Mouse (Mus musculus) midbrain, postnatal 0 days (tissue): Measurements from ENCODE around the gene Tal1. TPM values are rescaled to one million over a fixed set of nuclear protein-coding genes. Genes with fewer than 3 reads are reported as not detected.

ENCODE experiments used
- ATAC-seq: fragments of 200-750 bp; cut with Nextera tagmentation; 2 replicates; pipeline ENCODE4 v1.8.0; 2017; ENCODE audit warnings: moderate number of reproducible peaks, mild to moderate bottlenecking, moderate TSS enrichment, moderate library complexity; ENCODE audit not compliant: low FRiP score
- DNase-seq: peaks from one replicate; pipeline ENCODE4 v3.0.0-alpha.2; 2015; ENCODE audit warnings: low spot score
- H3K27ac ChIP-seq: fragments of 300-500 bp; sonication (generic); 2 replicates; pipeline ENCODE4 v1.5.1; 2014; ENCODE audit warnings: low read depth, mild to moderate bottlenecking, low read length, mixed read lengths
- H3K27me3 ChIP-seq: fragments of 300-500 bp; sonication (generic); 2 replicates; pipeline ENCODE4 v1.6.1; 2014; ENCODE audit warnings: low read length, control low read depth, mixed read lengths; ENCODE audit not compliant: insufficient read depth
- H3K36me3 ChIP-seq: fragments of 300-500 bp; sonication (generic); 2 replicates; pipeline ENCODE4 v1.6.1; 2014; ENCODE audit warnings: low read length, control low read depth, mixed read lengths; ENCODE audit not compliant: insufficient read depth
- H3K4me1 ChIP-seq: fragments of 300-500 bp; sonication (generic); 2 replicates; pipeline ENCODE4 v1.6.1; 2014; ENCODE audit warnings: mild to moderate bottlenecking, control low read depth, antibody characterized with exemption, low read length, mixed read lengths; ENCODE audit not compliant: insufficient read depth
- H3K4me2 ChIP-seq: fragments of 300-500 bp; sonication (generic); 2 replicates; pipeline ENCODE4 v1.6.1; 2014; ENCODE audit warnings: low read depth, mild to moderate bottlenecking, low read length, mixed read lengths; ENCODE audit not compliant: poor library complexity, severe bottlenecking
- H3K4me3 ChIP-seq: fragments of 300-500 bp; sonication (generic); 2 replicates; pipeline ENCODE4 v1.5.1; 2014; ENCODE audit warnings: low read depth, mild to moderate bottlenecking, low read length, moderate library complexity
- H3K9ac ChIP-seq: fragments of 300-500 bp; sonication (generic); replicated peaks from 2 replicates; pipeline ENCODE4 v1.6.1; 2014; ENCODE audit warnings: mild to moderate bottlenecking, low read length, moderate library complexity, mixed read lengths; ENCODE audit not compliant: poor library complexity, severe bottlenecking
- H3K9me3 ChIP-seq: fragments of 300-500 bp; sonication (generic); 2 replicates; pipeline ENCODE4 v1.6.1; 2016; ENCODE audit warnings: low read length, control low read depth
- CTCF ChIP-seq: IDR thresholded peaks from 2 replicates; pipeline ENCODE4 v1.5.1; 2016; ENCODE audit warnings: antibody characterized with exemption, mild to moderate bottlenecking
- WGBS: fragments of 180-500 bp; shearing (Covaris S2); extraction: QIAGEN DNeasy Blood & Tissue Kit; methylation state at CpG from one replicate; pipeline ENCODE4 v1.1.7; 2014; 5-methylcytosine and 5-hydroxymethylcytosine counted together
- polyA plus RNA-seq: library from polyadenylated mRNA; unstranded; fragments of >200 nt; fragmentation: Nextera tagmentation; extraction: Ambion mirVana; gene quantifications from 2 replicates; pipeline ENCODE4 v1.2.1, GENCODE M21; 2015
- total RNA-seq: library from RNA; depleted of rRNA; stranded (reverse); fragments of >200 nt; gene quantifications from 2 replicates; pipeline ENCODE4 v1.2.3, GENCODE M21; 2014

Gene Tal1
- total and polyA plus RNA-seq, 2 experiments from 2014 or later, result 6.6 to 64.8 TPM

DNA sequence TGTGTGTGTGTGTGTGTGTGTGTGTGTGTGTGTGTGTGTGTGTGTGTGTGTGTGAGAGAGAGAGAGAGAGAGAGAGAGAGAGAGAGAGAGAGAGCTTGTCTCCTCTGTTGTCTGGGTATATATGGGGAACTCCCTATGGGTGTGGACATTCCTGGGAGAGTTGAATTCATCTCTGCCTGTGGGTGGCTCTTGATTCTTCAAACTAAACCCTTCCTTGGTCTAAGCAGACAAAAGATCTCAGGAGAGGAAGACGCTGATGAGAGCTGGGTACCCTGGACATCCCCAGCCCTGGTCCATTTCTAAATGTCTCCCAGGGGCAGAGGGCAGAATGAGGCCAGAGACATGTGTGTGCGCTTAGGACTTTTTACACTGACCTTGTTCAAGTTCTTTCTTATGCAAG is 37.8 kb downstream of the Tal1 start:
- H3K4me1 ChIP-seq, result peaks cover 17% of the 10 kb centered on the region; the same call in 1 of the 2 replicates
- no peak overlapping the region for H3K9ac ChIP-seq
- WGBS, result 75% methylated on average over 2 of the region's 2 CpGs
- ATAC-seq (no peak), DNase-seq (no peak)
- no peaks in the 10 kb centered on the region for H3K9me3 ChIP-seq
- H3K4me3 ChIP-seq, result no peak overlapping the region
- no peak overlapping the region for H3K27ac ChIP-seq
- no peak overlapping the region for H3K4me2 ChIP-seq
- no peaks in the 10 kb centered on the region for H3K36me3 ChIP-seq
- TF ChIP-seq CTCF, result no peak
- peaks cover 9% of the 10 kb centered on the region for H3K27me3 ChIP-seq

DNA sequence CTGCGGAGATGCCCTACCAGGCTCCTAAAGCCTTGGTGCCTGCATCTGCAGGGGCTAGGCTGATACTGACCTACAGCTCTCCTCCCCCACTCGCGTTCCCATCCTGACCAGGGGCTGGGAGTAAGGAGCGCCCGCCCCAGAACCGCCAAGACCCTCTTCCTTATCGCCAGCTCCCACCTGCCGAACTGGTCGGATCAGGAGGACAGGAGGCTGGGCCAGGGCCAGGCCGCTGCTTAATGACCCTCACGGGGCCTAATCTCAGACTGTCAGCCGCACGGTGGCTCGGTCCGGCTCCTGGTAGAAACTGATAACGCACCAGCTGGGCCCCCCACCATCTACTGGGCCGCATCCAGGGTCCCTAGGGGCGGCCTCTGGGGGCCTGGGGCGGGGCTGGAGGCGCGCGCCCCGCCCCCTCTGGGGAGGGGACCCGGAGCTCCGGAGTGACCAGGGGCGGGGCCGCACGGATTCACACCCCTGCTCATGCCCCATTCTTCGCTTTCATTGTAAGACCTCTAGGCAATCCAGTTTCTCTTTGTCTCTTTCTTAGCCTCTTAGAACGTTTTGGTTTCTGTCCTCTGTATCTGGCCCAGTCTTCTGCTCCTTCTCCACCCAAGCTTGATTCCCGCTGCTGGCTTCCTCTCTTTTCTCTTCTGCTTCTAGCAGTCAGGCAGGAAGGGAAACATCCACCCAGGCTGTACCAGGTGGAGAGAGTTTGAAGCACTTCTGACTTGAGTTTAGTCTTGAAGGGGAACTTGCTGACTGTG is 39.6 kb downstream of the Tal1 start:
- TF ChIP-seq CTCF, result no peak
- Histone ChIP-seq H3K9me3 (no peaks in the 10 kb centered on the region), H3K27me3 (peaks cover 13% of the 10 kb centered on the region), H3K4me3 (peak overlapping the region; percentile 43), H3K9ac (peak overlapping the region; percentile 59), H3K27ac (peak overlapping the region; percentile 26; the same call in 1 of the 2 replicates), H3K36me3 (no peaks in the 10 kb centered on the region), H3K4me2 (peak overlapping the region; percentile 92), H3K4me1 (peaks cover 17% of the 10 kb centered on the region; the same call in 1 of the 2 replicates)
- ATAC-seq (peak; percentile 47), DNase-seq (no peak)
- 2% methylated on average over 26 of the region's 31 CpGs for WGBS

DNA sequence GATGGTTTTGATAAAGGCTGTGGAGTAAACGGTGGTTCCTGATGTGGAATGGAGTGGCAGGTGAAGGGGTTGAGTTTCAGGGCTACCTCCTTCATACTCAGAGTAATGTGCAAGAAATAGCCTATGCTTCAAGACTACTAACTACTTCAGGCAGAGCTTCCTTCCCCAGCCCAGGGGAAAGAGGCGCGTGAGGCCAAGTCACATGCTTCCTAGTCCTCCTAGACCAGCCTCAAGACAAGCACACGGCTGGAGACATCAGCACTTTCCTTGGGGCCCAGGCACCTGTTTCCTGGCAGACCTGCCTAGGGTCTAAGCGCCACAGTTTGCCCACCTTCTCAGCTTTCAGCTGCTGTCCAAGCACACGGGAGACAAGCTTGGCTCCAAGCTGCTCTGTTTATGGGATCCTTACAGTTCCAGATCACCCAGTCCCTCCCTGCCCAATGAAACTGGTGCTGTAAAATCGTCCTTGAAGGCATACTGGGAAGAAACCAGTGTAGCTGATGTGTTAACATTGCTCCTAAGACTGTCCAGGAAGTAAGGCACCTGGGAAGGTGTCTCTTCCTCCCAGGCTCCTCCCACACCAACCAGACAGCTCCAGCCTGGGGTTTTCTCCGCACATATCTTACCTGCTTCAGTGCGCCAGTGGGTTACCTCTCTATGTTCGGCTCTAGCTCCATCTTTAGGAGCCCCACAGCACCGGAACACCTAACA is 40.4 kb downstream of the Tal1 start:
- Histone ChIP-seq H3K4me2 (peak overlapping the region; percentile 92), H3K36me3 (no peaks in the 10 kb centered on the region), H3K9ac (peak overlapping the region; percentile 59), H3K4me1 (peaks cover 17% of the 10 kb centered on the region; the same call in 1 of the 2 replicates), H3K27me3 (peaks cover 13% of the 10 kb centered on the region), H3K4me3 (peak overlapping the region; percentile 43), H3K9me3 (no peaks in the 10 kb centered on the region), H3K27ac (no peak overlapping the region)
- TF ChIP-seq CTCF, result no peak
- ATAC-seq, result 0 out of 2 replicates have a peak, but pooled peaks have one; percentile 8
- no peak for DNase-seq
- 16% methylated on average over 11 of the region's 11 CpGs for WGBS

DNA sequence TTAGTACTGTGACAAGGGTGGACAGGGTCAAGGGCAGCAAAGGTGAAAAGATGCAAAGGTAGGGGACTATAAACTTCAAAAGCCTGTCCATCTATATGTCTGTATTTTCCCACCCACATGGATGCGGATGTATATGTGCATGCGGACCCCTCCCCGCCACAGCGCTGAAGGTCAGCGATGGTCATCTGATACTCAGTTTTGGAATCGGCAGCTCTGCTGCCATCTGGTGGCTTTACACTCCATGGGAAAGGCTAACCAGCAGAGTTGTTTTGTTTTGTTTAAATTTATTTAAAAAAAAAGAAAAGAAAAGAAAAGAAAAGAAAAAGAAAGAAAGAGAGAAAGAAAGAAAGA is 40.9 kb downstream of the Tal1 start:
- Histone ChIP-seq H3K9me3 (no peaks in the 10 kb centered on the region), H3K4me3 (peak overlapping the region; percentile 18; the same call in 1 of the 2 replicates), H3K27ac (no peak overlapping the region), H3K4me1 (peaks cover 17% of the 10 kb centered on the region; the same call in 1 of the 2 replicates), H3K9ac (peak overlapping the region; percentile 42), H3K27me3 (peaks cover 13% of the 10 kb centered on the region), H3K4me2 (peak overlapping the region; percentile 92), H3K36me3 (no peaks in the 10 kb centered on the region)
- TF ChIP-seq CTCF, result peak; percentile 81
- DNase-seq (peak; percentile 51), ATAC-seq (no peak)
- 1% methylated on average over 6 of the region's 6 CpGs for WGBS

GRCm38 (mm10) chr4:115101682-115102081 is 45.5 kb downstream of the Tal1 start:
- H3K9me3 ChIP-seq, result no peaks in the 10 kb centered on the region
- H3K4me1 ChIP-seq, result peaks cover 5% of the 10 kb centered on the region; the same call in 1 of the 2 replicates
- H3K27ac ChIP-seq, result no peak overlapping the region
- peak; percentile 99 for TF ChIP-seq CTCF
- no peak overlapping the region for H3K4me2 ChIP-seq
- DNase-seq, result peak; percentile 85
- no peaks in the 10 kb centered on the region for H3K36me3 ChIP-seq
- H3K4me3 ChIP-seq, result no peak overlapping the region
- no peak overlapping the region for H3K9ac ChIP-seq
- peaks cover 6% of the 10 kb centered on the region; the same call in 1 of the 2 replicates for H3K27me3 ChIP-seq
- WGBS, result 41% methylated on average over 6 of the region's 6 CpGs
- peak; percentile 71; the same call in 1 of the 2 replicates for ATAC-seq

- no peak overlapping the region for H3K4me3 ChIP-seq
- no peak overlapping the region for H3K9ac ChIP-seq
- H3K36me3 ChIP-seq, result no peaks in the 10 kb centered on the region
- no peak for DNase-seq
- TF ChIP-seq CTCF, result no peak
- no peaks in the 10 kb centered on the region for H3K9me3 ChIP-seq
- no peak overlapping the region for H3K27ac ChIP-seq
- H3K4me2 ChIP-seq, result no peak overlapping the region
- 58% methylated on average over 4 of the region's 4 CpGs for WGBS
- no peak for ATAC-seq
- H3K4me1 ChIP-seq, result no peaks in the 10 kb centered on the region
- H3K27me3 ChIP-seq, result peaks cover 4% of the 10 kb centered on the region; the same call in 1 of the 2 replicates
Observed at GRCm38 (mm10) chr4:115103510-115103909, 47.3 kb downstream of the Tal1 start.
